In genomic region chr9:90054371-90055145, GRCm38 (mm10) we compare ENCODE assay signal across 8 mouse cellular contexts. TPM values are rescaled to one million over a fixed set of nuclear protein-coding genes. Genes with fewer than 3 reads are reported as not detected.
A peak's percentile ranks its signal among the peaks of the same experiment; 100 is the strongest.
DNase-seq lines count a peak whose midpoint lies in the region; ATAC-seq lines count a peak whose summit lies in the region.

No protein-coding gene starts in this region.

- H3K4me1 ChIP-seq in forebrain, embryonic 15.5 days: peaks cover 10% of the 10 kb centered on the region
- peaks cover 10% of the 10 kb centered on the region for H3K4me1 ChIP-seq in hindbrain, embryonic 10.5 days (replicated peaks)

- H3K4me3 ChIP-seq in forebrain, embryonic 15.5 days: peak overlapping the region; percentile 34
- peak overlapping the region; percentile 64 for H3K4me3 ChIP-seq in hindbrain, embryonic 10.5 days

- WGBS in forebrain, embryonic 15.5 days: under 1% methylated on average over 36 of the region's 37 CpGs
- under 1% methylated on average over 37 of the region's 37 CpGs for WGBS in hindbrain, embryonic 10.5 days

- peak; percentile 73 for ATAC-seq in forebrain, embryonic 15.5 days (replicated peaks)
- peak; percentile 95 for ATAC-seq in megakaryocyte-erythroid progenitor cell, adult 5-6 weeks (replicated peaks; ENCODE audit: low FRiP score, low TSS enrichment, poor library complexity, severe bottlenecking)
- no peak for ATAC-seq in erythroid progenitor cell, adult 5-6 weeks (replicated peaks; ENCODE audit: low FRiP score, poor library complexity, severe bottlenecking)

- DNase-seq in A20 (ENCODE audit: low read depth, low spot score): peak; percentile 89
- DNase-seq in adrenal gland, adult 8-10 months: peak; percentile 79
- DNase-seq in hindbrain, embryonic 10.5 days (ENCODE audit: low spot score): peak; percentile 68
- DNase-seq in left cerebral cortex, postnatal 4 days: peak; percentile 32
- DNase-seq in right cerebral cortex, postnatal 25 days: peak; percentile 17

- H3K4me2 ChIP-seq in forebrain, embryonic 15.5 days (replicated peaks): peak overlapping the region; percentile 48

- H3K36me3 ChIP-seq in forebrain, embryonic 15.5 days: no peaks in the 10 kb centered on the region
- H3K36me3 ChIP-seq in hindbrain, embryonic 10.5 days: no peaks in the 10 kb centered on the region

- H3K27me3 ChIP-seq in forebrain, embryonic 15.5 days: no peaks in the 10 kb centered on the region; the same call in 1 of the 2 replicates
- peaks cover 25% of the 10 kb centered on the region for H3K27me3 ChIP-seq in hindbrain, embryonic 10.5 days (ENCODE audit: insufficient read depth, poor library complexity, severe bottlenecking)

- no peaks in the 10 kb centered on the region for H3K9me3 ChIP-seq in forebrain, embryonic 15.5 days
- H3K9me3 ChIP-seq in hindbrain, embryonic 10.5 days: no peaks in the 10 kb centered on the region

- H3K27ac ChIP-seq in forebrain, embryonic 15.5 days (replicated peaks): no peak overlapping the region
- peak overlapping the region; percentile 62; the same call in 1 of the 2 replicates for H3K27ac ChIP-seq in hindbrain, embryonic 10.5 days

- H3K9ac ChIP-seq in forebrain, embryonic 15.5 days (replicated peaks): peak overlapping the region; percentile 19; the same call in 1 of the 2 replicates

- intact Hi-C loops in left cerebral cortex, postnatal 4 days (cut with DNase I): no loop called here

RNA-seq across cellular contexts. Expression of gene Ctsh, which starts 0.6 kb away (rescaled TPM):
- 100 to 1,000 TPM; 176 to 258 (median 215) TPM for total RNA-seq in adrenal gland, adult 8-10 months (2022)
- 16.1 and 21.9 TPM in 2 replicates for polyA plus RNA-seq in forebrain, embryonic 15.5 days (2015; fragmentation: Nextera tagmentation; extraction: Ambion mirVana)
- 6.7 and 12.4 TPM in 2 replicates for polyA plus RNA-seq in hindbrain, embryonic 10.5 days (2016; fragmentation: Nextera tagmentation; extraction: Ambion mirVana)
- 10 to 100 TPM; 18.4 to 32.1 TPM for total RNA-seq in left cerebral cortex, postnatal 4 days (2021)
- total RNA-seq in megakaryocyte-erythroid progenitor cell, adult 5-6 weeks (2014; fragmentation: Nextera tagmentation): 0.79 and 3.5 TPM in 2 replicates
- total RNA-seq in megakaryocyte-erythroid progenitor cell, adult 5-6 weeks (2017): 1.6 and 2.3 TPM in 2 replicates
- total RNA-seq in erythroid progenitor cell, adult 5-6 weeks (2015; ENCODE audit: low replicate concordance): 44.7 and 53.2 TPM in 2 replicates
- total RNA-seq in erythroid progenitor cell, adult 5-6 weeks (2017; ENCODE audit: low replicate concordance): 21.3 and 23.9 TPM in 2 replicates

Comparison
In these comparisons a context has a peak if more than half of its experiments do, and no peak if none do; other contexts are left out.
1. DNase-seq: peak in every context shown above with its lines; median percentile 89 in A20; 79 in adrenal gland, adult 8-10 months; 68 in hindbrain, embryonic 10.5 days; 32 in left cerebral cortex, postnatal 4 days; 17 in right cerebral cortex, postnatal 25 days.
2. RNA of gene Ctsh, which starts 0.6 kb away (total RNA-seq): 176 to 258 TPM in adrenal gland, adult 8-10 months, 21.3 to 53.2 TPM in erythroid progenitor cell, adult 5-6 weeks and 18.4 to 32.1 TPM in left cerebral cortex, postnatal 4 days; 0.79 to 3.5 TPM in megakaryocyte-erythroid progenitor cell, adult 5-6 weeks; every median in the first group is over 4 times any median in the second.